Mouse (Mus musculus) right cerebral cortex, postnatal 10 days (tissue): Measurements from ENCODE around the gene Opa3.
"Not testable (repeated sequence)": the region's sequence is repeated elsewhere in the genome, so short reads cannot be mapped to it uniquely, and the experiment has no call there.

Experiments
- DNase-seq, 2 experiments: peaks; one replicate each; pipeline ENCODE4 v3.0.0; 2021; ENCODE audit warnings: low spot score in 2 of 2

The Opa3 gene

DNA sequence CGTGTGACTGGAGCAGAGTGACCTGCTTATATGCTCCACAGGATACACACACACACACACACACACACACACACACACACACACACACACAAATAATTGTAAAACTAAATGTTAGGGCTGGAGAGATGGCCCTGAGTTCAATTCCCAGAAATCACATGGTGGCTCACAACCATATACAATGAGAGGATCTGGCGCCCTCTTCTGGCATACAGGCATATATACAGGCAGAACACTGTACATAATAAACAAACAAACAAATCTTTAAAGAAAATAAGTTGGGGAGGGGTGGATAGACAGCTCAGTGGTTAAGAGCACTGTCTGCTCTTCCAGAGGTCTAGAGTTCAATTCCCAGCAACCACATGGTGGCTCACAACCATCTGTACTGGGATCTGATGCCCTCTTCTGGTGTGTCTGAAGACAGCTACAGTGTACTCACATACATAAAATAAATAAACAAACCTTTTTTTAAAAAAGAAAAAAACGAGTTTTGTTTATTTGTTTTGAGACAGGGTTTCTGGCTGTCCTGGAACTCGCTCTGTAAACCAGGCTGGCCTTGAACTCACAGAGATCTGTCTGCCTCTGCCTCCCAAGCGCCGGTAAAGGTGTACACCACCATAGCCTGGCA lies 53.7 kb downstream of the Opa3 start:
- not testable (repeated sequence) for DNase-seq

- DNase-seq = peak; percentile 92
These were observed 54.3 kb downstream of the Opa3 start, which contains the start of gene Rtn2 for GRCm38 (mm10) chr7:19282385-19282784. TSS of gene Rtn2 (plus strand) at chr7:19282624.

GRCm38 (mm10) chr7:19282791-19283405 lies 54.8 kb downstream of the Opa3 start:
- peak; percentile 65 for DNase-seq

DNA sequence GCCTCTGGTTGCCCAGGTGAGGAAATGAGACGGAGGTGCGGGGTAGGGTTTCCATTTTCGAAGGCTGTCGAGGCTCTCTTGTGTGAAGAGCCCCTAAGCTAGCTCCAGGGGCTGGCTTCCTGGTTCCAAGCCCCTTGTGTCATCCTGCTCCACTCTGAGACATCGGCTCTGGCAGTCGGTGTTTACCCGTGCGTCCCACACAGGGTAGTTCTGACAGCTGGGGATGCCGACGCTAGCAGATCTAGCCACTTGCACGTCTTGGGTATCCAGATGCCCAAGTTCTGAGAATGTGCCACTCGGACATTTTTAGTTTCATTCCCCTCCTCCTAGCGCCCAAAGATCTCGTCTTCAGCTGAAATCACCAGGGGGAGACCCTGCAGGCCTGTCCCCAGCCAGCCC lies 55.3 kb downstream of the Opa3 start:
- peak; percentile 60 to 74 for DNase-seq

DNA sequence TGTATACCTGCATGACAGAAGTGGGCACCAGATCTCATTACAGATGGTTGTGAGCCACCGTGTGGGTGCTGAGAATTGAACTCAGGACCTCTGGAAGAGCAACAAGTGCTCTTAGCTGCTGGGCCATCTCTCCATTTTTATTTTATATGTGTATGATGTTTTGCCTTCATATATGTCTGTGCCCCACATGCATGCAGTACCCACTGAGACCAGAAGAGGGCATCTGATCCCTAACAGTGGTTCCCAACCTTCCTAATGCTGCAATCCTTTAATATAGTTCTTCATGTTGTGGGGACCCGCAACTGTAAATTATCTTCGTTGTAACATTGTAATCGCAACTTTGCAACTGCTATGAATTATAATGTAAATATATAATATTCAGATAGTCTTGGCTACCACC lies 56.6 kb downstream of the Opa3 start:
- peak; percentile 74 to 76 for DNase-seq

DNA sequence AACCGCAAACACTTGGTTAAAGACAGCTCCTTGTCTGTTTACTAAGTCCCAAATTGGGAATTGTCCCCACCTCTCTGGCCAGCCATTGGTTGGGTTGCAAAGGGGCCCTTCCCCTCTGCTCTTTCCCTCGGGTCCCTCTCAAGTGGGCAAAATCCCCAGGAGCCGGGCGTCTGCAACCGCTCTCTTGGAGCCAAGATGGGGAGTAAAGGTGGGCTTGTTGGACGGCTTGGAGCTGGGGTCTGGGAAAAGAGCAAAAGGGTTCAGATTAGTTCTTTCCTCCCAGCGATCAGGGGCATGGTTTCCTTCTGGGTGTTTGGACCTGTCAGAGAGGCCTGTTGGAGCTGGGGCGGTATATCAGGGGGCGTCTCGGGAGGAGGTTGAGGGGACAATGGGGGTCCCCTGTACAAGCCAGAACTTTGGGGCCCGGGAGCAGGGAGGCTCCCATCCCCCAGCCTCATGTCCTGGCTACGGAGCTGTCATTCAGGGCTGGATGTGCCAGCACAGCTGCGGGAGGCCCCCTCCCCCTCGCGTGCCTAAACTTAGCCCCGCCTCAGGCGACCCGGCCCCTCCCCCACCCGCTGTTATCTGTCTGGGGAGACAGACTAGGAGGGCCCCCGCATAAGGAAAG lies 62.9 kb downstream of the Opa3 start:
- DNase-seq = peak in 1 of 2 experiments; percentile 63

- DNase-seq = peak; percentile 95 to 96
These were observed 67.5 kb downstream of the Opa3 start for GRCm38 (mm10) chr7:19295503-19296185.

- DNase-seq = no peak
These were observed 68.9 kb downstream of the Opa3 start for GRCm38 (mm10) chr7:19297034-19297433.

GRCm38 (mm10) chr7:19297794-19298193 lies 69.7 kb downstream of the Opa3 start:
- no peak for DNase-seq

- peak in 1 of 2 experiments; percentile 68 for DNase-seq
These were observed 71.1 kb downstream of the Opa3 start for GRCm38 (mm10) chr7:19299194-19299593.

DNA sequence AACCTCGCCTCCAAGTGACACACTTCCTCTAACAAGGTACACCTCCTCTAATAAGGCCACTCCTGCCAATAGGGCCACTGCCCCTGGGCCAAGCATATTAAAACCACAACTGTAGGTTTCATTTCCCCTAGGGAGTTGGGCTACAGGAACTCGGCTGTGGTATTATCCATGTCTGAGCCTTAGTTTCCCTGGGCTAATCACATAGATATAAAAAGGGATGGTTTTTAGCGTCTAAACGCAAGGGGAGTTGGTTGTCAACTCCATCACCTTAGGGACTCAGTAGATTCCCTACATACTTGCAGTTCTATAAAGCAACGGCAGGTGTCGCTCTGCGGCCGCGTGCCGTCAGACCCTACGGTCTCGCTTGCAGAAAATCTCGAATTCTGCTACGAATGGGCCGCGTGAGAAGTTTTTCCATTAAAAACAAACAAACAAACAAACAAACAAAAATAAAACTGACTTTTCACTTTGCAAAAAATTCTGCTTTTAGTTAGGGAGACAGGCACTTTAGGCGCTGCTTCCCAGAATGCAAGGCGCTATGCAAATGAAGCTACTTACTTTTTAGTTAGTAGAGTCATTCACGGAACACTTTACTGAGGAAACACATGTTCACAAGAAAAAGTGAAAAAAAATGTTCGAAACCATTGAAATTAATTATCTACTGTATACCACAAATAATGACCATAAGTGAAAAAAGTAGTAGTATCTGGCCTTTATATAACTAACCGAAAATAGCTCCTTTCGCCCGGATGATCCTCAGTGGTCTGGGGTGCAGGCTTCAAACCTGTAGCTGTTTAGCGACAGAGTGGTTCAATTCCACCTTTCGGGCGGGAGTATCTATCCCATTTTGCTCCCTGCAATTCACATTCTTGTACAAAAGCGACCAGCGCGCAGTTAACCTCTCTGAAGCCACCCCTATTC lies 72.6 kb downstream of the Opa3 start:
- DNase-seq = peak; percentile 81 to 88

- no peak for DNase-seq
These were observed 73.5 kb downstream of the Opa3 start for GRCm38 (mm10) chr7:19301461-19302263.

GRCm38 (mm10) chr7:19302264-19303045 lies 74.3 kb downstream of the Opa3 start:
- no peak for DNase-seq

GRCm38 (mm10) chr7:19303046-19303305 lies 74.8 kb downstream of the Opa3 start:
- DNase-seq = no peak

DNA sequence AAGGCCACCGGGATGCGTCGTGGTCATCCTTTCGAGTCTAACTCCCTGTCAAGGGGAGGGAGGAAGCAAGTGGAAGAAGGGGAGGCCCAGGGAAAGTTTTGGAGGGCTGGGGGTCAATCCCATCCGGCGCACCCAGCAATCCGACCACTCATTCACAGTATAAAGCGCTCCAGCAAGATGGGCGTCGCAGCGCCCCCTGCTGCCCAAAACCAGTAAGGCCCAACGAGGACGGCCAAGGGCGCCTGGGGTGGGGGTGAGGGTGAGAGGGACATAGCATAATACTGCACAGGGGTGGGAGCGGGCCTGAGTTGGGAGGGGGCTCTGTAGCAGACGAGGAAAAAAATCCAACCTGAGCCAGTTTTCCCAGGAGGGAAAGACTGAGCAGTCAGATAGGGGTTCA lies 75.6 kb downstream of the Opa3 start:
- peak in 1 of 2 experiments; percentile 71 for DNase-seq

DNA sequence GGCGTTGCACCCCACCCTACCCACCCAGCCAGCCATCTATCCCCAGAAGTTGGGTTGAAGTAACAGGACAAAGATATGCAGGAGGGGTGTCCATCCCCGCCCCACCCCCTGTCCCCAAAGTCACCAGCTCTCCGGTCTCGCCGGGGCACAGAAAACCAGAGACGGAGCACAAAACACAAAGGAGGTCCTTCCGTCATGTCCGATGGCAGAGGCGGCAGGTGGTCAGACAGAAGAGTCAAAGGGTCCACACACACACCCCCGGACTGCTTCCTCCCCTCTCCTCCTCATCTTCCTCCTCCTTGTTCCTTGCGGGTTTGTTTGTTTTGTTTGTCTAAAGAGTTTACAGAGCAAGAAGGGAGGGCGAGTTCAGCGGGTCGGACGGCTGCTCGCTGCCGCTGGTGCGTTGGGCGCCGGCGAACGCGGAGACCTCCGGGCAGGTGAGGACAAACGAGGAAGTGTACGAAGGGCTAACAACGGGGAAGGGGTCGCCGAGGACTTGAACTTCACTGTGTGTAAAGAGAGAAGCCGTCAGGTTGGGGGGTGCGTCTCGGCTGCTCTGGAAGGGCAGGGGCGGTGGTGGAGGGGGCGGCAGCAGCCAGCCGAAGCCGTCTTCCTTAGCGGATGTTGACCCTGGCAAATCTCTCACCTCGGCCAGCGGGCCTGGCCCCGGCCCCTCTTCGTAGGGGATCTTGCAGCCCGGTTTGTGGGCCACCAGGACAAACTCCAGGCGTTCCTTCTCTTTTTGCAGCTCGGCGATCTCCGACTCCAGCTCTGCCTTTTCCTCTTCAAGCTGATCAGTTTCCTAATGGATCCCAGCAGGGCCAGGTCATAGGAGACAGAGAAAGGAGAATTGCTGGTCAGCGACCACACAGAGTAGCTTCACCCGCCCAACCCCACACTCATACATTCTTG lies 76.6 kb downstream of the Opa3 start:
- no peak for DNase-seq

DNA sequence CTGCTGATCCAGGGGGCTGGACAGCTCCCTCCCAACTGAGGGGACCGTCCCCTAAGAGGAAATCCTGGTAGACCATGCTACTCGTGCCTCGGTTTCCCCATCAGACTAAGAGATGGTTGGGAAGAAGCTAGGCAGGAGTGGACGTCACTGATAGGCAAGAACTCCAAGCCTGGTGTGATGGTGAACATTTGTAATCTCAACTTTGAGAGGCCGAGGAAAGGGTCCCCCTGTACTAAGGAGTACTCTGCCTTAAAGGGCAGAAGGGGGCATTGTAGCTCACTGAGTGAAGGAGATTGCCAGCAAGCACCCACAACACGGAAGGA lies 77.2 kb downstream of the Opa3 start:
- DNase-seq = no peak
